Mouse (Mus musculus) midbrain, embryonic 16.5 days (tissue): ENCODE measurements around the gene Hist1h4k. TPM values are rescaled to one million over a fixed set of nuclear protein-coding genes. Genes with fewer than 3 reads are reported as not detected.
"Not testable (repeated sequence)": the region's sequence is repeated elsewhere in the genome, so short reads cannot be mapped to it uniquely, and the experiment has no call there.

Source experiments
- ATAC-seq: fragments of 200-750 bp; cut with Nextera tagmentation; 2 replicates; pipeline ENCODE4 v1.8.0; 2017; ENCODE audit warnings: moderate TSS enrichment
- H3K27ac ChIP-seq: fragments of 300-500 bp; sonication (generic); 2 replicates; pipeline ENCODE4 v1.5.1; 2014; ENCODE audit warnings: mild to moderate bottlenecking, low read length, mixed read lengths
- H3K27me3 ChIP-seq: fragments of 300-500 bp; sonication (generic); 2 replicates; pipeline ENCODE4 v1.6.1; 2014; ENCODE audit warnings: low read depth, low read length, mixed read lengths; ENCODE audit not compliant: control insufficient read depth, insufficient read depth
- H3K36me3 ChIP-seq: fragments of 300-500 bp; sonication (generic); 2 replicates; pipeline ENCODE4 v1.6.1; 2014; ENCODE audit warnings: mild to moderate bottlenecking, low read length, moderate library complexity, mixed read lengths; ENCODE audit not compliant: control insufficient read depth, insufficient read depth
- H3K4me1 ChIP-seq: fragments of 300-500 bp; sonication (generic); 2 replicates; pipeline ENCODE4 v1.6.1; 2014; ENCODE audit warnings: mild to moderate bottlenecking, low read length, mixed read lengths; ENCODE audit not compliant: control insufficient read depth, insufficient read depth
- H3K4me2 ChIP-seq: fragments of 300-500 bp; sonication (generic); 2 replicates; pipeline ENCODE4 v1.6.1; 2014; ENCODE audit warnings: mild to moderate bottlenecking, low read length, mixed read lengths
- H3K4me3 ChIP-seq: fragments of 300-500 bp; sonication (generic); 2 replicates; pipeline ENCODE4 v1.5.1; 2014; ENCODE audit warnings: low read depth, mild to moderate bottlenecking, low read length, moderate library complexity, mixed read lengths
- H3K9ac ChIP-seq: fragments of 300-500 bp; sonication (generic); 2 replicates; pipeline ENCODE4 v1.6.1; 2014; ENCODE audit warnings: low read depth, low read length, mixed read lengths
- H3K9me3 ChIP-seq: fragments of 300-500 bp; sonication (generic); replicated peaks from 2 replicates; pipeline ENCODE4 v1.6.1; 2014; ENCODE audit warnings: mild to moderate bottlenecking, low read length, mixed read lengths; ENCODE audit not compliant: control insufficient read depth, poor library complexity, severe bottlenecking
- WGBS: fragments of 180-500 bp; shearing (Covaris S2); extraction: QIAGEN DNeasy Blood & Tissue Kit; methylation state at CpG from one replicate; pipeline ENCODE4 v1.1.7; 2014; 5-methylcytosine and 5-hydroxymethylcytosine counted together
- polyA plus RNA-seq: library from polyadenylated mRNA; unstranded; fragments of >200 nt; fragmentation: Nextera tagmentation; extraction: Ambion mirVana; gene quantifications from 2 replicates; pipeline ENCODE4 v1.2.1, GENCODE M21; 2015

The Hist1h4k gene
- polyA plus RNA-seq, 1 experiment from 2014 or later = not detected

- WGBS = 29% methylated on average over 5 of the region's 5 CpGs
- Histone ChIP-seq H3K27ac (no peak overlapping the region), H3K4me1 (peaks cover 16% of the 10 kb centered on the region), H3K4me3 (no peak overlapping the region), H3K27me3 (no peaks in the 10 kb centered on the region), H3K36me3 (no peaks in the 10 kb centered on the region), H3K9ac (no peak overlapping the region), H3K9me3 (no peaks in the 10 kb centered on the region), H3K4me2 (no peak overlapping the region)
- no peak for ATAC-seq
Observed at GRCm38 (mm10) chr13:21722993-21723836, 27.1 kb downstream of the Hist1h4k start.

GRCm38 (mm10) chr13:21722373-21722925 lies 27.9 kb downstream of the Hist1h4k start:
- Histone ChIP-seq H3K9ac (peak overlapping the region; percentile 58), H3K27me3 (no peaks in the 10 kb centered on the region), H3K36me3 (no peaks in the 10 kb centered on the region), H3K27ac (peak overlapping the region; percentile 82), H3K9me3 (no peaks in the 10 kb centered on the region), H3K4me3 (peak overlapping the region; percentile 45), H3K4me2 (peak overlapping the region; percentile 67), H3K4me1 (peaks cover 17% of the 10 kb centered on the region)
- peak; percentile 46 for ATAC-seq
- WGBS = 2% methylated on average over 11 of the region's 11 CpGs

- peaks cover 20% of the 10 kb centered on the region for H3K4me1 ChIP-seq
- WGBS = under 1% methylated on average over 37 of the region's 37 CpGs
- H3K27ac ChIP-seq = peak within 1 kb of the TSS; percentile 82
- H3K4me2 ChIP-seq = peak within 1 kb of the TSS; percentile 67
- H3K27me3 ChIP-seq, H3K9me3 ChIP-seq, H3K36me3 ChIP-seq: not testable (repeated sequence)
- peak within 1 kb of the TSS; percentile 58 for H3K9ac ChIP-seq
- H3K4me3 ChIP-seq = peak within 1 kb of the TSS; percentile 45
- peak; percentile 98 for ATAC-seq
Observed at GRCm38 (mm10) chr13:21721757-21722372, 28.4 kb downstream of the Hist1h4k start, which contains the start of gene Hist1h2bm. Hist1h2bm (plus strand) TSS chr13:21722044.

GRCm38 (mm10) chr13:21721107-21721756 lies 29.1 kb downstream of the Hist1h4k start:
- 2% methylated on average over 17 of the region's 44 CpGs for WGBS
- not testable (repeated sequence) for ATAC-seq, H3K27me3 ChIP-seq, H3K36me3 ChIP-seq, H3K9ac ChIP-seq, H3K9me3 ChIP-seq
- H3K27ac ChIP-seq = peak overlapping the region; percentile 69
- H3K4me3 ChIP-seq = peak overlapping the region; percentile 45
- H3K4me1 ChIP-seq = peaks cover 22% of the 10 kb centered on the region
- H3K4me2 ChIP-seq = peak overlapping the region; percentile 67

GRCm38 (mm10) chr13:21718381-21719080 lies 31.8 kb downstream of the Hist1h4k start:
- WGBS = 62% methylated on average over 4 of the region's 4 CpGs
- peak overlapping the region; percentile 42 for H3K4me3 ChIP-seq
- H3K4me2 ChIP-seq = peak overlapping the region; percentile 79

GRCm38 (mm10) chr13:21717397-21718357 lies 32.6 kb downstream of the Hist1h4k start, which contains the start of gene Hist1h3h:
Hist1h3h (plus strand) TSS chr13:21717659.
- ATAC-seq = peak; percentile 31
- peak within 1 kb of the TSS; percentile 91 for H3K27ac ChIP-seq
- not testable (repeated sequence) for H3K27me3 ChIP-seq, H3K9me3 ChIP-seq, H3K36me3 ChIP-seq
- peak within 1 kb of the TSS; percentile 95 for H3K4me2 ChIP-seq
- H3K4me3 ChIP-seq = peak within 1 kb of the TSS; percentile 49
- peak within 1 kb of the TSS; percentile 66 for H3K9ac ChIP-seq
- H3K4me1 ChIP-seq = peaks cover 29% of the 10 kb centered on the region
- WGBS = under 1% methylated on average over 27 of the region's 56 CpGs

More at GRCm38 (mm10) chr13:21718381-21719080, 31.8 kb downstream of the Hist1h4k start:
- H3K9me3 ChIP-seq = no peaks in the 10 kb centered on the region
- H3K9ac ChIP-seq = peak overlapping the region; percentile 63; the same call in 1 of the 2 replicates
- H3K4me1 ChIP-seq = peaks cover 30% of the 10 kb centered on the region
- H3K27ac ChIP-seq = no peak overlapping the region
- H3K27me3 ChIP-seq = no peaks in the 10 kb centered on the region
- no peaks in the 10 kb centered on the region for H3K36me3 ChIP-seq
- ATAC-seq = no peak

GRCm38 (mm10) chr13:21716540-21717391 lies 33.5 kb downstream of the Hist1h4k start:
- H3K4me2 ChIP-seq = peak overlapping the region; percentile 95
- 1% methylated on average over 9 of the region's 38 CpGs for WGBS
- not testable (repeated sequence) for H3K27me3 ChIP-seq, H3K36me3 ChIP-seq, H3K9me3 ChIP-seq
- ATAC-seq = peak; percentile 16
- H3K4me3 ChIP-seq = peak overlapping the region; percentile 49
- H3K9ac ChIP-seq = peak overlapping the region; percentile 66
- H3K4me1 ChIP-seq = peaks cover 27% of the 10 kb centered on the region
- H3K27ac ChIP-seq = peak overlapping the region; percentile 91
